Mouse (Mus musculus) Muller cell, postnatal 12 days (primary cell): ENCODE measurements around the gene Gm4187.
"Not testable (repeated sequence)": the region's sequence is repeated elsewhere in the genome, so short reads cannot be mapped to it uniquely, and the experiment has no call there.

Experiments used
- DNase-seq: peaks from one replicate; pipeline ENCODE4 v3.0.0-alpha.2; 2015; ENCODE audit errors: inconsistent ontology term

Gm4187 gene

GRCm38 (mm10) chr7:22329617-22330016, at the start of gene Gm4187:
Gene Gm4187 (minus strand): TSS chr7:22329717.
- not testable (repeated sequence) for DNase-seq

DNA sequence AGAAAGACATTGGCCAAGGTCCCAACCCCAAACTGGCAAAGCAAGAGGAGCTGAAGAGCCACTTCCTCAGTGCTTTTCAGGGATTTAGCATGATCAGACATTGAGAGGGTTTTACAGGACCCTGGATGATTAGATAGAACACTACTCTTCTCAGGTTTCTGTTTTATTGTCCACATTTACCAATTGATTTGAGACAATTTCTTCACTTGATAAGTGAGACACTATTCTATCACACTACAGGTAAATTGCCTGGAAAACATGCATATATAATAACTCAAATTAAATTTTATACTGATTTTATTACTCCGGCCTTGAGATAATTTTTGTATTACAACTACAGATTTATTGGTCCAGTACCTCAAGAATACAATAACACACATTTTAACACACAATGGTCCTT, 41.4 kb upstream of the Gm4187 start, which contains the start of gene Gm8660:
Gene Gm8660, minus strand, starts transcription at position 101 of the 400 bp plus-strand sequence.
- DNase-seq = not testable (repeated sequence)
